Mouse (Mus musculus) Patski (cell line): ENCODE measurements around the gene Parp6. TPM values are rescaled to one million over a fixed set of nuclear protein-coding genes. Genes with fewer than 3 reads are reported as not detected.

Experiments used
- ATAC-seq: fragments of 100-300 bp; one replicate; pipeline ENCODE4 v1.8.0; 2021
- CTCF ChIA-PET: fragments of 350-600 bp; sonication (Branson Sonifier 250); formaldehyde crosslinking; loops from one replicate; lab custom pipeline; 2022; ENCODE audit warnings: inconsistent platforms; lab: Charles Lee
- POLR2A ChIA-PET: fragments of 350-600 bp; sonication (Branson Sonifier 250); formaldehyde crosslinking; loops from one replicate; lab custom pipeline; 2022; ENCODE audit warnings: antibody characterized with exemption, inconsistent platforms; lab: Charles Lee
- DNase-seq: peaks from one replicate; pipeline ENCODE4 v3.0.0-alpha.2; 2011; ENCODE audit warnings: low read depth, low spot score
- H3K27me3 ChIP-seq: fragments of 371-371 bp; one replicate; pipeline ENCODE4 v1.5.1; 2021
- CTCF ChIP-seq: fragments of 100-300 bp; IDR thresholded peaks from one replicate; pipeline ENCODE4 v1.5.1; 2021
- in situ Hi-C: fragments of 300-500 bp; cut with MboI; formaldehyde crosslinking; loops from 3 replicates; pipeline ENCODE4 v1.11.1; 2018; ENCODE audit warnings: low pct_unique_long_range_greater_than_20kb, mixed read lengths
- polyA plus RNA-seq: library from polyadenylated mRNA; unstranded; gene quantifications from one replicate; pipeline ENCODE4 v1.2.3, GENCODE M21; 2021

Gene Parp6
- polyA plus RNA-seq, 1 experiment from 2014 or later, result 25.2 TPM

DNA sequence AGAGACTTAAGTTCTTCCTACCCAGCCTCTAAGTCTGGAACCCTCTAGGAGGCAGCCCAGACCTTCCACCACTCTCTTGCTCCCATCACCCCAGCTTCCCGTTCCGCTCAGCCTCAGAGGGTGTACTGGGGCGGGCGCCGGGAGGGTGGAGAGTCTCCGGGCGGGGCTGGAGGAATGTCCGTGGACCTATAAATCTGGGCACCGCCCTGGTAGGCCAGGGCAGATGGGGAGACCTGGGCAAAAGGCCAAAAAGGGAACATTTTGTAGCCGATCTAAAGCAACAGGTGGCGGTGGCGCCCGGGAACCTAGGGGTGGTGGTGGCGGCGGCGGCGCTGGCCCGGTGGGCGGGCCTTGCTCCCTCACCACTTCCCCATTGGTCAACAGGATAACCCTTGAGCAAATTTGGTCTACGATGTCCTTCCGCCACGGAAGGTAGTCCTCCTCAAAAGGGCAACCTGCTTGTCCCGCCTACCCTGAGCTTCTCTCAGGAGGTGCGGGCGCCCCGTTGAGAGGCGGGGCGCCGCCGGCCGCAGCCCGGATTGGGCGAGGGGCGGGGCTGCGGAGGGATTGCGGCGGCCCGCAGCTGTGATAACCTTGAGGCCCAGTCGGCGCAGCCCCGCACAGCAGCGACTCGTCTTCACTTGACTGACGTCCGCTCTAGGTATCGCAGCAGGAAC lies 39.0 kb downstream of the Parp6 start, which contains the start of gene Pkm:
TSS of gene Pkm (plus strand) at position 411 of the 677 bp plus-strand sequence.
- ChIA-PET CTCF (interaction anchor here (0.7 to 1.0 kb wide), 3 partner anchors 13 to 66 kb away, joined by 3 to 4 read pairs (median 3); no protein-coding TSS in a partner anchor), POLR2A (interaction anchor here (0.9 to 2.2 kb wide), 3 partner anchors 9 to 39 kb away, joined by 3 to 5 read pairs (median 4); no protein-coding TSS in a partner anchor)
- TF ChIP-seq CTCF, result no peak
- peak; percentile 65 for ATAC-seq
- DNase-seq, result peak; percentile 97
- H3K27me3 ChIP-seq, result no peaks in the 10 kb centered on the region
- in situ Hi-C loops, result no loop called here

DNA sequence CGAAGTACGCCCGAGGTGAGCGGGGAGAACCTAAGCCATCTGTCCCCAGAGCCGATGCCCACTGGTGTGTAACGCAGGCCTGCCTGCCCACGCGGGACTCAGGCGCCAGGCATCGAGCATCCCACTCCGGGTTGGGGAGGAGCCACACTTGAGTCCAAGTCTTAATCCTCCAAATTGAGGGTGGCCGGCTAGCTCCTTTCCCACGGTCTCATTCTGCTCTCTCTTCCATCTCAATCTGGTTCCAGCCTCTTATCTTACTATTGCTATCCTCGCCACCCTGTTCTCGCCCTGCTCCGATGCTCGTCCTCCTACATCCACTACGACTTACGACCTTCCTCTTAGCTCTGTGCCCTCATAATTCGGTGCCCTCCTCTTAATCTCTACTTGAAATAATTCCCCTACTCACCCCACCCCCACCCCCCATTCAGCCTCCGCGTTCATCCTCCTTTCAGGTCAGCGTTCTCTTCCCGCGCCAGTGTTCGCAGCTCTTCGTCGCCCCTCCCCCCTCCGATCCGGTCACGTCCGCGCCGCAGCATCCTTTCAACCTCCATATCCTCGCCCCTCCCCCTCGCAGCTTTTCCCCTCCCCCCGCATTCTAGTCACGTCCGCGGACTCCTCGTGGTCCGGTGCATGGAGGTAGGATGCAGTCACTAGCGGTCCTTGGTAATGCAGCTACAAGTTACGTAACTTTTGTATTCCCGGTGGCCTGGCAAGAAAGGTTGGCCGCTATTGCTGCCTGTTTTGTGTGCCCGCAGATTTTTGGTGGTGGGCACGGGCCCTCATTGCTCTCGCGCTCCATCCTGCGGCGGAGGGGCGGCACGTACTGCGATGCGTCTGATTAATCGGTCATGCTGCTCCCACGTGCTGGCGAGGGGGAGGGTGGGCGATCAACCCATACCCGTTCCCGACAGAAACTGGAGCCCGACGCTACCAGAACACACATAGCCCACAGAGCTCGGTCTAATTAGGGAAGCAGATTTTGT lies 39.8 kb downstream of the Parp6 start:
- TF ChIP-seq CTCF, result no peak
- no peaks in the 10 kb centered on the region for H3K27me3 ChIP-seq
- ChIA-PET POLR2A (interaction anchor here (0.7 to 2.2 kb wide), 8 partner anchors 8 to 67 kb away, joined by 3 to 6 read pairs (median 4); partner anchors contain the start of gene Parp6), CTCF (interaction anchor here (0.7 to 1.4 kb wide), 5 partner anchors 12 to 67 kb away, joined by 3 to 4 read pairs (median 3); no protein-coding TSS in a partner anchor)
- in situ Hi-C loops, result no loop called here
- DNase-seq (no peak), ATAC-seq (no peak)

DNA sequence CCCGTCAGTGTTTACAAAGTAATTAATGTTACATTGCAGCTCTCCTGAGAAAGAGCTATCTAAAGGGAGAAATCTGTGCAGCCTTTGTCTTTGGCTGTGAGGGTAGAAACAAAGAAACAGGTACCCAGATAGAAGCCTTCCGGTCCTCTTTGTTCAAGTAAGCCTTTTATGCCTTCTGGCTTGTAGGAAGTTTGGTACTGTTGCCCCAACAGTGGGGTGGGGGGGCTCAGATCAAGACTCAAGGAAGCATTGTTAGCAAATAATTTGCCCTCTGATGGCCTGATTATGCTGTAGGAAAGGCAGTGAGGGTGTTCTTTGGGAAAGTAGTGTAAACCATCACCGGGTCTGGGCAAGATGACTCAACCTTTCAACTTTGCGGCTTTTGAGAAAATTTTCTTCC lies 41.1 kb downstream of the Parp6 start:
- no peaks in the 10 kb centered on the region for H3K27me3 ChIP-seq
- in situ Hi-C loops, result no loop called here
- ChIA-PET CTCF (interaction anchor here (1.0 to 1.5 kb wide), 3 partner anchors 15 to 66 kb away, joined by 3 to 6 read pairs (median 3); no protein-coding TSS in a partner anchor), POLR2A (interaction anchor here (0.7 to 1.7 kb wide), 4 partner anchors 9 to 367 kb away, joined by 3 to 6 read pairs (median 4); no protein-coding TSS in a partner anchor)
- no peak for DNase-seq
- TF ChIP-seq CTCF, result no peak
- no peak for ATAC-seq

DNA sequence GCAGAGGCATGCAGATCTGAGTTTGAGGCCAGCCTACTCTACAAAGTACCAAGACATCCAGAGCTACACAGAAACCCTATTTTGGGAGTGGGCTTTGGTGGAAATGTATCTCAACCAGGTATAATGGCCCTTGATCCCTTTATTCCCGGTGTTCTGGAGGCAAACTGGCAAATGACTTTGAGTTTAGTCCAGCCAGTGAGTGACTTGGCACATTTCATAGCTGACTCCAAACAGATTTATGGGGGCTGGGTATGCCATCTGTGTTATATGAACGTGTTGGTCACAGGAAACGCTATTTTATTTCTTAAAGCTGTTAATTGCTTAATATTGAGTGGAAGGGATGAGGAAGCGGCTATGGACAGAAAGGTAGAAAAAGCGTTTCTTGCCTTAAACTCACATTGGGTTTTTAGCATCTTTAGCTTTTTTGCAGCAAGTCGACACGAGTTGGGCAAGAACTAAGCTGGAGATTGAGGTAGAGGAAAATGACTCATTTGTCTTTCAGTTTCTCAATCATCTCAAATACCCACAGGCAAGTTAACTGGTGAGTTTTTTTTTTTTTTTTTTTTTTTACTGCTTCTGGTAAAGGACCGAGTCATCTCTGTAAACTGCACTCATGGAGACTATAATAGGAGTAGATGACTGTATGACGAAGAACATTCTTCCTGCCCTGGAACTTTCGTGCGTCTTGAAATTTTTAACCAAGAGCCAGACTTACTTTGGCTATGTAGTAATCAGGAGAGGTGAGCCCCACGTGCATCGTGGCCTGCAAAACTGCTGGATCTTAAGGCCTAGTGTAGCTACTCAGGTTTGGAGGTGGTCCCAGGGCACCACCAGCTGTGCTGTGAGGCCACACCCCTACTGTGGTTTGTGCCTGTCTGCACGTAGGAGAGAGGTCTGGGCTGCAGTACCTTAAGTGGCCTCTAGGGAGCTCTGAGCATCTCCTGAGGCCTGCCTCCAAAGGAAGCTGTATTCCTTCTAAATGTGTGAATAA lies 42.2 kb downstream of the Parp6 start:
- peak; percentile 68 for DNase-seq
- POLR2A ChIA-PET, result interaction anchor here (0.6 to 1.7 kb wide), 4 partner anchors 8 to 25 kb away, joined by 3 to 6 read pairs (median 6); no protein-coding TSS in a partner anchor
- no peaks in the 10 kb centered on the region for H3K27me3 ChIP-seq
- ATAC-seq, result peak; percentile 31
- TF ChIP-seq CTCF, result no peak
- CTCF ChIA-PET, result interaction anchor here (1.0 to 2.8 kb wide), 8 partner anchors 17 to 65 kb away, joined by 3 to 7 read pairs (median 4); no protein-coding TSS in a partner anchor
- in situ Hi-C loops, result no loop called here

DNA sequence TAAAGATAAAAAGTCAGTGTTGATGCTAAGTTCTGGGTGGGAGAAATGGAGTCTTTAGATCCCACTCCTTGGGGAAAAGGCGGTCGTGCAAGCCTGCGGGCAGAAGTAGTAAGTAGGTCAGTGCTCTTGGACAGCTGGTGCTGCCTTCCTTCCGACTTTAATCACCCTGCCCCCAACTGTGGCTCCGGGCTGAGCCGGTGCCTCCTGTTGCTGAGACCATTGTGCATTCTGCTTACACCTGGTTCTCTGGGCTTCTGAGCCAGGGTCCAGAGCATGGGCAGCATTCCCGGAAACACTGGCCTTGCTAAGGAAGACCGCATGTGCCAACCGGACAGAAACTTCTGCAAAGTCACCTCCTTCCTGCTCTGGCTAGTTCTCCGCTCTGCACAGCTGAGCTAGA lies 43.3 kb downstream of the Parp6 start:
- ATAC-seq (no peak), DNase-seq (no peak)
- ChIA-PET POLR2A (no interaction called here), CTCF (interaction anchor here (1.4 to 2.8 kb wide), 4 partner anchors 16 to 42 kb away, joined by 3 to 7 read pairs (median 5); no protein-coding TSS in a partner anchor)
- in situ Hi-C loops, result no loop called here
- no peak for TF ChIP-seq CTCF
- no peaks in the 10 kb centered on the region for H3K27me3 ChIP-seq

DNA sequence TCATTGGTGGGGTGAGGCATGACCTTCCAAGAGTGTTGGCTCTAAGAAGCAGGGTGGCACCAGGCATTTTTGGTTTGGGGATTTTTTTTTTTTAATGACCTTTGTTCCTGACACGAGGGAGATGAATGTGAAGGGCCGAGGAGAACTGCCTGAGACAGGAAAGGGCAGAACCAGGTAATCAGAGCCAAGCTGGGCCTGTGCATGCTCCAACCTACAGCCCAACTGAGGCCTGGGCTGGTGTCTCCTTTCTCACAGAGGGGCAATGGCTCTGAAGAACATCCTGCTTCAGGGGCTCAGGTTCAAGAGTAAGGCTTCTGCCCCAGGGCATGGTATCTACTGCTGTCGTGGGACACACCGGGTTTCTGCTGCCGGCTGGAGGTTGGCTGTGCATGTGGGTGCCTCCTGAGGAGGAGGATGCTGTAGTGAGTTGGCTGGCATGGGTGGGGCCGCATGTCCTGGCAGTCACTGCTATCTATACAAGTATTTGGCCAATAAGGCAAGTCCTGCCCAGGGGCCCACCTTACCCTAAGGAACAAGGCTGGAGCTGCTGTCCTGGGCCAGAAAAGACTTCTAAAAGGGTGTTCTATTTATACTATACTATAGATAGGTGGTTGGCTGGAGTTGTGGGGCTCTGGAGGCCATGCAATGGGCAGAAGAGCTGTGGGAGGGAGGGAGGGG lies 44.4 kb downstream of the Parp6 start:
- TF ChIP-seq CTCF, result no peak
- in situ Hi-C loops, result no loop called here
- no peak for ATAC-seq
- no peak for DNase-seq
- POLR2A ChIA-PET, result no interaction called here
- CTCF ChIA-PET, result interaction anchor here (2.8 kb wide), 1 partner anchor 15 kb away, joined by 7 read pairs; no protein-coding TSS in a partner anchor
- no peaks in the 10 kb centered on the region for H3K27me3 ChIP-seq

DNA sequence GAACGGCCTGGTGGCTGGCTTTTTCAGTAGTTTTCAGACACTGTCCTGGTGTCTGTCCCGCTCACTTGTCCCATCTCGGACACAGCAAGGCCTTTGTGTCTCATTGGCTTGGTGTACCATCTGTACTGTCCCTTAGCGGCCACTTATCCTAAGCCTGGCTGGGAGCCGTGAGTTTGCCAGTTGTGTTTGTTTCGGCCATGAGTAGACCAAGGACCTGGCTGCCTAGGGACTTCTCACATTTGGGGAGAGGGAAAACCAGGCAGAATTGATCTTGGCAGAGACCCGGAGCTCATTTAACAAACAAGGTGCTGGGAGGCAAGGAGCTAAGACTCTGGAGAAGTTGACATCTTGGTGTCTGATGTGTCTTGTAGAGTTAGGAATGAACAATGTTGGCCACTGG lies 46.1 kb downstream of the Parp6 start:
- DNase-seq, result no peak
- ChIA-PET POLR2A (interaction anchor here (1.0 to 1.2 kb wide), 3 partner anchors 18 to 60 kb away, joined by 3 read pairs; no protein-coding TSS in a partner anchor), CTCF (interaction anchor here (1.3 kb wide), 1 partner anchor 10 kb away, joined by 3 read pairs; no protein-coding TSS in a partner anchor)
- no peak for ATAC-seq
- no peak for TF ChIP-seq CTCF
- no peaks in the 10 kb centered on the region for H3K27me3 ChIP-seq
- in situ Hi-C loops, result no loop called here

DNA sequence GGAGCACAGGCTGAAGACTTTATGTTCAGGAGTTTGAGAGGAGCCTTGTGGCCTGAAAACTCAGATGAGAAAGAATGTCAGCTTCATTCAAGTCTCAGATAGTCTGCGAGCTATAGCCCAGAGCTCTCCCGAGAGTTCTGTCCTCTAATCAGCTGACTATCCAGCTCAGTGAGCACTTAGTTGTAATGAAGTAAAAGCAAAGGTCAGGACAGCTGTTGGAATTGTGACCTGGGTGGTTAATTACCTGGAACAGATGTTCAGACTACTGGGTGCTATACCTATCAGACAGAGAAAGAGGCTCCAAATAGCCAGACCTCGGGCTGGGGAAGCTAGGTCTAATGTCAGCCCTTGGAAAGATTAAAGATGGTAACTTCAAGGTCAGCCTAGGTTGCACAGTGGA lies 46.9 kb downstream of the Parp6 start:
- DNase-seq (no peak), ATAC-seq (no peak)
- ChIA-PET POLR2A (interaction anchor here (1.2 kb wide), 1 partner anchor 46 kb away, joined by 3 read pairs; no protein-coding TSS in a partner anchor), CTCF (interaction anchor here (0.9 kb wide), 1 partner anchor 30 kb away, joined by 3 read pairs; no protein-coding TSS in a partner anchor)
- in situ Hi-C loops, result no loop called here
- TF ChIP-seq CTCF, result no peak
- no peaks in the 10 kb centered on the region for H3K27me3 ChIP-seq
